ENCODE assay signal across 8 mouse cellular contexts in genomic region chr11:97988530-97989096, GRCm38 (mm10). TPM values are rescaled to one million over a fixed set of nuclear protein-coding genes. Genes with fewer than 3 reads are reported as not detected.
DNase-seq lines count a peak whose midpoint lies in the region; ATAC-seq and TF ChIP-seq lines count a peak whose summit lies in the region.

No protein-coding gene starts in this region.

- no peak for TF ChIP-seq POLR2A in cortical plate, adult 2 months (IDR thresholded peaks at IDR 0.05; ENCODE audit: extremely low read depth, insufficient read depth, low read length)

- peak overlapping the region; percentile 91 for H3K4me3 ChIP-seq in cortical plate, adult 2 months (ENCODE audit: insufficient read depth, low read length)

- H3K27ac ChIP-seq in cortical plate, adult 2 months (ENCODE audit: insufficient read depth, low read length), result peak overlapping the region; percentile 82

- peak; percentile 55 for ATAC-seq in megakaryocyte, adult 5-6 weeks (ENCODE audit: poor library complexity, severe bottlenecking)

- TF ChIP-seq CTCF in cortical plate, adult 2 months (IDR thresholded peaks at IDR 0.05; ENCODE audit: extremely low read depth, insufficient read depth, low read length), result no peak

- peaks cover 5% of the 10 kb centered on the region; the same call in 1 of the 2 replicates for H3K4me1 ChIP-seq in cortical plate, adult 2 months (ENCODE audit: control insufficient read depth, insufficient read depth, low read length)

- DNase-seq in adrenal gland, adult (ENCODE audit: inconsistent age in 2 of 2, low spot score in 1 of 2), result peak; percentile 91 to 98
- DNase-seq in gastrocnemius, adult 8-10 months (ENCODE audit: low spot score in 2 of 2), result peak; percentile 83 to 85
- peak; percentile 93 for DNase-seq in hindlimb bud, embryonic 11.5 days (ENCODE audit: extremely low spot score, low read depth, low spot score)
- DNase-seq in left cerebral cortex, adult 8-10 months (ENCODE audit: low spot score in 2 of 2), result peak; percentile 82 to 90
- peak; percentile 91 for DNase-seq in right cerebral cortex, adult 18-20 months
- peak; percentile 86 for DNase-seq in urinary bladder, postnatal 14 days (ENCODE audit: low spot score)

RNA-seq across cellular contexts. Expression of gene Plxdc1, which starts 2.4 kb away (rescaled TPM):
- 28.6 and 29.2 TPM in 2 replicates for polyA plus RNA-seq in cortical plate, adult 2 months (2012; rRNA removed)
- total RNA-seq in gastrocnemius, adult 8-10 months (2022), result 1 to 10 TPM; 1.3 to 3.4 (median 1.9) TPM
- total RNA-seq in left cerebral cortex, adult 8-10 months (2022), result 10 to 100 TPM; 41.2 to 46.2 (median 43.9) TPM
- 13.7 and 15.9 TPM in 2 replicates for total RNA-seq in megakaryocyte, adult 5-6 weeks (2015)
- total RNA-seq in megakaryocyte, adult 5-6 weeks (2017), result 6.3 and 6.7 TPM in 2 replicates

RNA-seq across cellular contexts. Expression of gene Arl5c, which starts 7.4 kb away (rescaled TPM):
- 2.2 and 2.6 TPM in 2 replicates for polyA plus RNA-seq in cortical plate, adult 2 months (2012; rRNA removed)
- total RNA-seq in gastrocnemius, adult 8-10 months (2022), result under 1 TPM in 2 of 4 experiments, not detected in 2; 0.18 to 0.19 TPM
- 1 to 10 TPM; 1.5 to 2.1 (median 1.7) TPM for total RNA-seq in left cerebral cortex, adult 8-10 months (2022)
- total RNA-seq in megakaryocyte, adult 5-6 weeks (2015), result 42.9 and 56.3 TPM in 2 replicates
- total RNA-seq in megakaryocyte, adult 5-6 weeks (2017), result 51.2 TPM in 2 replicates

RNA-seq across cellular contexts. Expression of gene Cacnb1, which starts 34.2 kb away (rescaled TPM):
- 114 and 117 TPM in 2 replicates for polyA plus RNA-seq in cortical plate, adult 2 months (2012; rRNA removed)
- total RNA-seq in gastrocnemius, adult 8-10 months (2022), result 100 to 1,000 TPM; 172 to 203 (median 187) TPM
- total RNA-seq in left cerebral cortex, adult 8-10 months (2022), result 100 to 1,000 TPM; 127 to 142 (median 137) TPM
- 1.2 and 1.4 TPM in 2 replicates for total RNA-seq in megakaryocyte, adult 5-6 weeks (2015)
- 0.62 and 0.65 TPM in 2 replicates for total RNA-seq in megakaryocyte, adult 5-6 weeks (2017)

RNA-seq across cellular contexts. Expression of gene Rpl19, which starts 37.9 kb away (rescaled TPM):
- 880 and 901 TPM in 2 replicates for polyA plus RNA-seq in cortical plate, adult 2 months (2012; rRNA removed)
- total RNA-seq in gastrocnemius, adult 8-10 months (2022), result 100 to 1,000 TPM; 364 to 479 (median 402) TPM
- 100 to 1,000 TPM; 564 to 674 (median 627) TPM for total RNA-seq in left cerebral cortex, adult 8-10 months (2022)
- total RNA-seq in megakaryocyte, adult 5-6 weeks (2015), result 2,687 and 2,729 TPM in 2 replicates
- 1,233 and 1,246 TPM in 2 replicates for total RNA-seq in megakaryocyte, adult 5-6 weeks (2017)

Comparison
In these comparisons a context has a peak if more than half of its experiments do, and no peak if none do; other contexts are left out.
1. Peak in every context shown above with its lines: DNase-seq, ATAC-seq, H3K4me3 ChIP-seq and H3K27ac ChIP-seq.
2. RNA of gene Arl5c, which starts 7.4 kb away (total RNA-seq): 42.9 to 56.3 TPM in megakaryocyte, adult 5-6 weeks; 1.5 to 2.1 TPM in left cerebral cortex, adult 8-10 months and 0.18 to 0.19 TPM in gastrocnemius, adult 8-10 months; every median in the first group is over 10 times any median in the second.
3. RNA of gene Cacnb1, which starts 34.2 kb away (total RNA-seq): 172 to 203 TPM in gastrocnemius, adult 8-10 months and 127 to 142 TPM in left cerebral cortex, adult 8-10 months; 0.62 to 1.4 TPM in megakaryocyte, adult 5-6 weeks; every median in the first group is over 10 times any median in the second.